Mouse (Mus musculus) thymus, adult 2 months (tissue): ENCODE data around the gene Ror1.

Source experiments
- CTCF ChIP-seq: fragments of 200-500 bp; IDR thresholded peaks from 2 replicates; pipeline ENCODE4 v1.5.1; 2012; ENCODE audit warnings: mild to moderate bottlenecking, control low read depth, low read length, moderate library complexity, borderline replicate concordance; ENCODE audit not compliant: control insufficient read depth, poor library complexity, insufficient read depth; ENCODE audit errors: extremely low read depth
- POLR2A ChIP-seq: fragments of 200-500 bp; IDR thresholded peaks from 2 replicates; pipeline ENCODE4 v1.6.1; 2012; ENCODE audit warnings: mild to moderate bottlenecking, low read length, control low read depth, moderate library complexity; ENCODE audit not compliant: control insufficient read depth, poor library complexity, insufficient read depth; ENCODE audit errors: extremely low read depth

GRCm38 (mm10) chr4:100232541-100232940 lies 136.9 kb downstream of the Ror1 start:
- TF ChIP-seq CTCF (no peak), POLR2A (no peak)
